Mouse (Mus musculus): ENCODE measurements around the gene Cldn18.

DNA sequence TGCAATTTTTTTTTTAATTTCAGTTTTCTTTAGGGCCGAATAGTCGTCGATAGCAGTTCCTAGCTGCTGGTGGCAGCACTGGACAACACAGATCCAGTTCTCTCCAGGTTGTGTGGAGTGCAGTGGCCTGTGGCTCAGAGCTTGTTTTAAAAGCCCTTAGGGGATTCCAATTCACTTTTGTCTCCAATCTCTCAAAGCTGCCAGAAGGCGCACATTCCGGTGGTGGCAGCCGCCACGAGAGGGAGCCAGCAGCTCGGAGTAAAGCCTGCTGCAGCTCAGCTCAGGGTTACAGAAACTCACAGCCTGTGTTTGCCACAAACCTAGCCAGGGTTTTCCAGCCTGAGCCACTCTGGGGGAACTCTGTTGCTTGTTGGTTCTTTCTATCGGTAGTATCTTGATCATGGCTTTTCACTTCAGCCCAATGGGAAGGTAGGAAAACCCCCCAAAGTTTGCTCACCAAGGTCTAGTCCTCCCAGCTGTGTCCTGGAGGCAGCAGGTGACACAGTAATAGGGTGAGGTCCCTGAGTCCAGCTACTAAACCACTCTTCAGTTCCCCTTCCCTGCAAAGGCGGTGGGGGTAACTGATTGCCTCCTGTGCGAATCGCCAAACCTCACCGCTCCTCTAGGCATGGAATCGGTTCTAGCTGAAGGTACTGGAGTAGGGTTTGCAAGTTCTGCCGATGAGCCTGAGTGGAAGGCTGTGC lies 13.0 kb upstream of the Cldn18 start:
- TF ChIP-seq CTCF (IDR thresholded peaks at IDR 0.05; ENCODE audit: low read depth), result peak; percentile 67
- no peak for TF ChIP-seq EP300 (IDR thresholded peaks at IDR 0.05; ENCODE audit: low read depth)
